Mouse (Mus musculus): ENCODE results near the gene Tcta. TPM values are rescaled to one million over a fixed set of nuclear protein-coding genes. Genes with fewer than 3 reads are reported as not detected.

The Tcta gene
- total and polyA plus RNA-seq, 2 experiments, result 17.9 to 35.2 TPM

DNA sequence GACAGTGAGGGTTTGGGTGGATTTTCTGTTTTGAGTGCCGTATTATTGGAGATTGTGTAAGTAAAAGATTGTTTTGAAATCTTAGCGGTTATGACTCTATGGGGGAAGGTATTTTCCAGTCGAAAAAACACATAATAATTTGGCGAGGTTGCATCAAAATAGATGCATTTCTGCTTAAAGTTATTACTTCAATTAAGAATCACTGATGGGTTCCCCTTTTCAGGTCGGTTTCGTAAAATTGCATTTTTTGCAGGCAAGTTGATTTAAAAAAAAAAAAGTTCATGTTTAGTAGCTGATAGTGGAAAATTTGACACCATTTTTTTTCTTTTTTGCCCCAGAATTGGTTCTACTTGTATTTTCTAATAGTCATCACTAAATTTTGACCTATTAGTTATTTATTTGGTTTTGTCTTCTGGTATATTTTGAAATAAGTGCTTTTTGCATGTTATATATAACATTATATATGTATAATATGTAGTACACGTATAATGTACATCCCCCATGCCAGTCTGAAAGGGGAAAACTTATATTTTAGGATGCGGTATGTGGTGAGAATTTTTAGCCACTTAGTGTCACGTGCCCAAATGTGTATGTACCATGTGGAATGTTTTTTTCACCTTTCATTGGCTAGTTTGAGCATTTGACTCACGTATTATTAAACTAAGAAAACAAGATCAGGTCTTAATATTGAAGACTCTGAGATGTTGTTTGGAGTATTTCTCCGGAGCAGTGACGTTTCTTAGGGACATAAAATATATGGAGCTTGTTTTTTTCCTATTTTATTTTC lies 1.3 kb upstream of the Tcta start:
- Histone ChIP-seq H3K9ac (ENCODE audit: low read depth, low read length) (peak overlapping the region; percentile 96), H3K4me1 (ENCODE audit: control insufficient read depth, insufficient read depth, low read length) (peaks cover 28% of the 10 kb centered on the region), H3K4me3 (ENCODE audit: insufficient read depth, low read depth, low read length) (peak overlapping the region; percentile 91), H3K36me3 (ENCODE audit: control insufficient read depth, insufficient read depth, low read length) (peaks cover 18% of the 10 kb centered on the region), H3K27ac (replicated peaks; ENCODE audit: insufficient read depth, low read depth, low read length) (peak overlapping the region; percentile 93), H3K27me3 (ENCODE audit: control insufficient read depth, insufficient read depth, low read length) (no peaks in the 10 kb centered on the region), H3K79me2 (ENCODE audit: control insufficient read depth, insufficient read depth, low read length) (peaks cover 26% of the 10 kb centered on the region)
- WGBS, result 2% methylated on average over 12 of the region's 12 CpGs
- peak; percentile 32 for DNase-seq (ENCODE audit: extremely low read depth, low read depth, low spot score)
- TF ChIP-seq POLR2A (IDR thresholded peaks at IDR 0.05; ENCODE audit: extremely low read depth, insufficient read depth, low read length) (no peak), CTCF (IDR thresholded peaks at IDR 0.05; ENCODE audit: low read depth, low read length) (no peak)

DNA sequence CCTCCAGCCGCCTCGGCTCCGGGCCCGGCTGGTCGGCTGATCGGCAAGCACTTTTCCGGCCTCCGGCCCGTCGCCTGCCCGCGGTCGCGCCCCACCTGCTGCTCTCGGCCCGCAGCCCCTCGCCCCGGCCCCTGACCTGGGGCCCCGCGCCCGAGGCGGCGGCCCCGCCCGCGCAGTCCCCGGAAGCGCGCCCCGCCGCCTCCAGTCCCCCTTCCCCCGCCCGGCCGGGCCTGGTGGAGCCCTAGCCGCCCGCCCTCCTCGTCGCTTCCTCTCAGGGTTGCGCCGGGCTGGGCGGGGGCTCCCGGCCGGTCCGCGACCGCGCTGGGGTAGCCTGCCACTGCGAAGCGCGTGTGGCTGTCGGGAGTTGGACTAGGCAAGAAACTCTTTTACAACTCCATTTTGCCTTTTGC lies 616 bp upstream of the Tcta start:
- H3K4me1 ChIP-seq (ENCODE audit: control insufficient read depth, insufficient read depth, low read length), result peaks cover 27% of the 10 kb centered on the region
- H3K4me3 ChIP-seq (ENCODE audit: insufficient read depth, low read depth, low read length), result peak overlapping the region; percentile 91
- peak overlapping the region; percentile 93 for H3K27ac ChIP-seq (replicated peaks; ENCODE audit: insufficient read depth, low read depth, low read length)
- DNase-seq (ENCODE audit: extremely low read depth, low read depth, low spot score), result peak; percentile 42
- TF ChIP-seq CTCF (IDR thresholded peaks at IDR 0.05; ENCODE audit: low read depth, low read length) (no peak), POLR2A (IDR thresholded peaks at IDR 0.05; ENCODE audit: extremely low read depth, insufficient read depth, low read length) (no peak)
- WGBS, result 1% methylated on average over 51 of the region's 51 CpGs
- H3K79me2 ChIP-seq (ENCODE audit: control insufficient read depth, insufficient read depth, low read length), result peaks cover 20% of the 10 kb centered on the region
- H3K36me3 ChIP-seq (ENCODE audit: control insufficient read depth, insufficient read depth, low read length), result peaks cover 17% of the 10 kb centered on the region
- H3K27me3 ChIP-seq (ENCODE audit: control insufficient read depth, insufficient read depth, low read length), result no peaks in the 10 kb centered on the region
- peak overlapping the region; percentile 96 for H3K9ac ChIP-seq (ENCODE audit: low read depth, low read length)

GRCm38 (mm10) chr9:108305170-108305569 lies 790 bp downstream of the Tcta start:
- Histone ChIP-seq H3K27me3 (ENCODE audit: control insufficient read depth, insufficient read depth, low read length) (no peaks in the 10 kb centered on the region), H3K4me1 (ENCODE audit: control insufficient read depth, insufficient read depth, low read length) (peaks cover 24% of the 10 kb centered on the region), H3K4me3 (ENCODE audit: insufficient read depth, low read depth, low read length) (peak overlapping the region; percentile 81), H3K36me3 (ENCODE audit: control insufficient read depth, insufficient read depth, low read length) (peaks cover 14% of the 10 kb centered on the region), H3K27ac (replicated peaks; ENCODE audit: insufficient read depth, low read depth, low read length) (peak overlapping the region; percentile 78), H3K9ac (ENCODE audit: low read depth, low read length) (peak overlapping the region; percentile 90), H3K79me2 (ENCODE audit: control insufficient read depth, insufficient read depth, low read length) (peaks cover 12% of the 10 kb centered on the region; the same call in 1 of the 2 replicates)
- 0% methylated on average over 1 of the region's 1 CpGs for WGBS
- no peak for TF ChIP-seq CTCF (IDR thresholded peaks at IDR 0.05; ENCODE audit: low read depth, low read length)
- TF ChIP-seq POLR2A (IDR thresholded peaks at IDR 0.05; ENCODE audit: extremely low read depth, insufficient read depth, low read length), result no peak
- no peak for DNase-seq (ENCODE audit: extremely low read depth, low read depth, low spot score)

GRCm38 (mm10) chr9:108304716-108305115 lies 1.2 kb downstream of the Tcta start:
- peaks cover 24% of the 10 kb centered on the region for H3K4me1 ChIP-seq (ENCODE audit: control insufficient read depth, insufficient read depth, low read length)
- peaks cover 14% of the 10 kb centered on the region for H3K36me3 ChIP-seq (ENCODE audit: control insufficient read depth, insufficient read depth, low read length)
- no peak overlapping the region for H3K9ac ChIP-seq (ENCODE audit: low read depth, low read length)
- TF ChIP-seq CTCF (IDR thresholded peaks at IDR 0.05; ENCODE audit: low read depth, low read length), result no peak
- TF ChIP-seq POLR2A (IDR thresholded peaks at IDR 0.05; ENCODE audit: extremely low read depth, insufficient read depth, low read length), result no peak
- peak; percentile 58 for DNase-seq (ENCODE audit: extremely low read depth, low read depth, low spot score)
- no peak overlapping the region for H3K4me3 ChIP-seq (ENCODE audit: insufficient read depth, low read depth, low read length)
- no peaks in the 10 kb centered on the region for H3K27me3 ChIP-seq (ENCODE audit: control insufficient read depth, insufficient read depth, low read length)
- 27% methylated on average over 4 of the region's 4 CpGs for WGBS
- H3K79me2 ChIP-seq (ENCODE audit: control insufficient read depth, insufficient read depth, low read length), result peaks cover 9% of the 10 kb centered on the region; the same call in 1 of the 2 replicates
- H3K27ac ChIP-seq (replicated peaks; ENCODE audit: insufficient read depth, low read depth, low read length), result no peak overlapping the region

DNA sequence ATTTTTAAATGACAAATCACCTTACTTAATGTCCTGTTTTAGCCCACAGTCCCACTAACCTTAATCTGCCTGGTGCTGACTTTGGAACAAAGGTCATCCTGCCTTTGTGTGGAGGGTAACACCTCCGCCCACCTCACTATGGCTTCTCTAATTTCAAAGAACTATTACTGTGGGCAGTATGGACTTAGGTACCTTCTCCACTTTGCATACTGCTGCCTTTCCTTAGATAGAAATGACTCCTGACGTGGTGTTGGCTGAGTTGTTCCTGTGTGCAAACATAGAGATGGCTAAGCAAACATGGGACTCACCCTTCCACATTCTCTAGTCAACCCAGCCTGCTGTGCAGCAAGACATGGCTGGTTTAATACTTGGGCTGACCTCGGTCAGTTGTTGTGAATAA lies 4.1 kb downstream of the Tcta start:
- Histone ChIP-seq H3K27ac (replicated peaks; ENCODE audit: insufficient read depth, low read depth, low read length) (peak overlapping the region; percentile 28; the same call in 1 of the 2 replicates), H3K36me3 (ENCODE audit: control insufficient read depth, insufficient read depth, low read length) (peaks cover 16% of the 10 kb centered on the region), H3K4me1 (ENCODE audit: control insufficient read depth, insufficient read depth, low read length) (peaks cover 22% of the 10 kb centered on the region), H3K79me2 (ENCODE audit: control insufficient read depth, insufficient read depth, low read length) (peaks cover 10% of the 10 kb centered on the region; the same call in 1 of the 2 replicates), H3K27me3 (ENCODE audit: control insufficient read depth, insufficient read depth, low read length) (no peaks in the 10 kb centered on the region), H3K9ac (ENCODE audit: low read depth, low read length) (no peak overlapping the region), H3K4me3 (ENCODE audit: insufficient read depth, low read depth, low read length) (no peak overlapping the region)
- DNase-seq (ENCODE audit: extremely low read depth, low read depth, low spot score), result peak; percentile 84
- TF ChIP-seq POLR2A (IDR thresholded peaks at IDR 0.05; ENCODE audit: extremely low read depth, insufficient read depth, low read length) (no peak), CTCF (IDR thresholded peaks at IDR 0.05; ENCODE audit: low read depth, low read length) (no peak)
- WGBS, result 22% methylated on average over 3 of the region's 3 CpGs
